Mouse (Mus musculus) stomach, postnatal 0 days (tissue): ENCODE measurements around the gene Samd14.

Experiments used
- CTCF ChIP-seq: IDR thresholded peaks from 2 replicates; pipeline ENCODE4 v1.5.1; 2016; ENCODE audit warnings: antibody characterized with exemption, low read depth, mild to moderate bottlenecking, moderate library complexity
- EP300 ChIP-seq: optimal IDR thresholded peaks from 2 replicates; pipeline ENCODE3; 2016; ENCODE audit warnings: antibody characterized with exemption

DNA sequence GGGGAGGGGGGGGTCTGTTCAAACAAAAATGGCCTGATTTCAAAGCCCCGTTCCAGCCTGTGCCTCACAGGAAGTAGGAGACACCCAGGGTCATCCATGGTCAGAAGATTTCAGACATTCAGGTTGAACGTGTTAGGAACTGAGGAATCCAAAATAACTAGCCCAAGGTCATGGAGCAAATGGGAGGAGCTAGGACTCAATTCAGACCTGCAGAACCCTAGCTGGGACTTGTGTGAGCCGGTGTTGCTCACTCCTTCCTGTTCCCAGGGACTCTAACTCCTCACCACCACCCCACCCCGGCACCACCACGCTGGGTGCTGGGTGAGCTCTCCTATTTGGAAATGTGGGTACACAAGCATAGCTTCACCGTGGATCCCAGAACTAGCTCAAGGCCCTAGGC is 22.3 kb upstream of the Samd14 start:
- TF ChIP-seq CTCF (no peak), EP300 (no peak)
